Mouse (Mus musculus) olfactory bulb, adult 2 months (tissue): ENCODE data around the gene Kdm2b. TPM values are rescaled to one million over a fixed set of nuclear protein-coding genes. Genes with fewer than 3 reads are reported as not detected.

Source experiments
- H3K27ac ChIP-seq: fragments of 200-500 bp; 2 replicates; pipeline ENCODE4 v1.5.1; 2012; ENCODE audit warnings: low read depth, low read length; ENCODE audit not compliant: insufficient read depth
- H3K4me1 ChIP-seq: fragments of 200-500 bp; 2 replicates; pipeline ENCODE4 v1.6.1; 2012; ENCODE audit warnings: low read length; ENCODE audit not compliant: control insufficient read depth, insufficient read depth
- H3K4me3 ChIP-seq: fragments of 200-500 bp; 2 replicates; pipeline ENCODE4 v1.5.1; 2012; ENCODE audit warnings: mild to moderate bottlenecking, low read depth, low read length, moderate library complexity; ENCODE audit not compliant: insufficient read depth
- CTCF ChIP-seq: fragments of 200-500 bp; IDR thresholded peaks from 2 replicates; pipeline ENCODE4 v1.5.1; 2012; ENCODE audit warnings: low read depth, mild to moderate bottlenecking, low read length, moderate library complexity; ENCODE audit not compliant: insufficient read depth
- POLR2A ChIP-seq: fragments of 200-500 bp; IDR thresholded peaks from 2 replicates; pipeline ENCODE4 v1.6.1; 2012; ENCODE audit warnings: mild to moderate bottlenecking, low read depth, low read length, moderate library complexity; ENCODE audit not compliant: insufficient read depth
- WGBS: fragments of 180-500 bp; shearing (Covaris S2); methylation state at CpG from one replicate; pipeline ENCODE4 v1.1.7; 2018; 5-methylcytosine and 5-hydroxymethylcytosine counted together
- polyA plus RNA-seq: library from polyadenylated mRNA; stranded (reverse); fragments of >200 nt; gene quantifications from 2 replicates; pipeline ENCODE4 v1.2.4, GENCODE M21; 2012; ENCODE audit warnings: low replicate concordance; ENCODE audit not compliant: missing spikeins, insufficient read depth, insufficient read length

Kdm2b gene
- polyA plus RNA-seq, 1 experiment, result 114 TPM

DNA sequence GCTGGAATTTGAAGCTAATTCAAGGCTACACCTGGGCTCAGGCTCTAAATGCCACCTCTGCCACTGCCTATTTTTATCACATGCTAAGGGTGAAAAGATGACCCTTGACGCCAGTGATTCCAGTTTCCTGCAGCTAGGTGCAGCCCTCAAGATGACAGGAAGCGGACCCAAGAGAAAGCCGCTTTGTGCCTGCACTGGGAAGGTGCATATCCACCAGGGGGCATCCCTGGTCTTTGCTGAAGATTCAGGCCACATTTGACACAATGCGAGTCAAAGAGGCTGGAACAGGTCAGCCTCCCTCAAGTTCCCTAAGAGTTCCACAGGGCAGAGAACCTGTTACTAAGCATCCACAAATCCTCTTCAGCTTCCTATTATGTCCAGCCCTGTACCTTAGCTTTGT lies 21.3 kb downstream of the Kdm2b start:
- TF ChIP-seq CTCF, result peak; percentile 61
- TF ChIP-seq POLR2A, result no peak
- 41% methylated on average over 4 of the region's 4 CpGs for WGBS
- no peak overlapping the region for H3K27ac ChIP-seq
- no peaks in the 10 kb centered on the region for H3K4me1 ChIP-seq
- H3K4me3 ChIP-seq, result no peak overlapping the region

DNA sequence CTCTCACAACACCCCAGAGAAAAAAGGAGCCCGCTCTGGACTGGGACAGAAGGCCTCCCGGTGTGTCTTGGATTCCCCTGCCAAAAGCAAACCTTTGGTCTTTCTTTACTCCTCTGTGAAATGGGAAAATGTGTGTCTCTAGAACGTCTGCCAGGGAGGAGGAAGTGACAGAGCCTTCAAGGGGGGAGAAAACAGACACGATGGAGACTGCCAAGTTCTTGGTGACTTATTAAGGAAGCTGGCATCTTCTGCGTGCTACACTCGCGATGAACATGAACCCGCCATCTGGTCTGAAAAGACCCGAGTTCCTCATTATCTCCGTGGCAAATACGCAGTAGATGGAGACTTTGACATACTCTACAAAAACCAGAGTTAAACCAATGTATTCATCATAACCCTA lies 24.2 kb downstream of the Kdm2b start:
- H3K27ac ChIP-seq, result no peak overlapping the region
- TF ChIP-seq POLR2A (no peak), CTCF (no peak)
- WGBS, result 59% methylated on average over 11 of the region's 11 CpGs
- H3K4me3 ChIP-seq, result no peak overlapping the region
- no peaks in the 10 kb centered on the region for H3K4me1 ChIP-seq

DNA sequence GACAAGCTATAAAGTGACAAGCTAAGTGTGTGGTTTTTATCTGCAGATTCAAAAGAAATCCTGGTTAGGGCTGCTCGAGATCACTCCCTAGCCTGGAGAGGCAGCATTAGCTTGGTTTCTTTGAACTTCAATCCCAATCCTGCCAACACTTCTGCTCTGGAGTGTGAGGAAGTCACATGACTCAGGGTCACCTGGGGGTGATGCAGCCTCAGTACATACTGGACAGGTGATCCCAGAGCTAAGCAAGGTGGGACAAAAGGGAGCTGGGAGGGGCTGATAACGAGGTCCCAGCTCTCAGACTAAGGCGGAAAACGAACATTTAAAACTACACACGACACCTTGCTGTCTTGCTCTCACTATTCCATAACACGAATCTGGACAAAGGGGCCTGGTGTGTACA lies 24.8 kb downstream of the Kdm2b start:
- Histone ChIP-seq H3K4me1 (no peaks in the 10 kb centered on the region), H3K27ac (no peak overlapping the region), H3K4me3 (no peak overlapping the region)
- 73% methylated on average over 6 of the region's 6 CpGs for WGBS
- no peak for TF ChIP-seq CTCF
- TF ChIP-seq POLR2A, result no peak

DNA sequence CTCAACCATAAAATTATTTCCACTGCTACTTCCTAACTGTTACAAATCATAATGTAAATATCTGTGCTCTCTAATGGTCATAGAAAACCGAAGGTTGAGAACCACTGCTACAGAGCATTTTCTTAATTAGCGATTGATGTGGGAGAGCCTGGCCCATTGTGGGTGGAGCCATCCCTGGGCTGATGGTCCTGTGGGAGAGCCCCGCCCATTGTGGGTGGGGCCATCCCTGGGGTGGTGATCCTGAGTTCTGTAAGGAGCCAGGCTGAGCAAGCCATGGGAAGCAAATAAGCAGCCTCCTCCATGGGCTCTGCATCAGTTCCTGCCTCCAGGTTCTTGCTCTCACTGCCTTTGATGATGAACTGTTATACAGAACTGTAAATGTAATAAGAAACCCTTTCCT lies 27.7 kb downstream of the Kdm2b start:
- no peak overlapping the region for H3K27ac ChIP-seq
- WGBS, result 58% methylated on average over 3 of the region's 3 CpGs
- TF ChIP-seq POLR2A, result no peak
- no peak for TF ChIP-seq CTCF

DNA sequence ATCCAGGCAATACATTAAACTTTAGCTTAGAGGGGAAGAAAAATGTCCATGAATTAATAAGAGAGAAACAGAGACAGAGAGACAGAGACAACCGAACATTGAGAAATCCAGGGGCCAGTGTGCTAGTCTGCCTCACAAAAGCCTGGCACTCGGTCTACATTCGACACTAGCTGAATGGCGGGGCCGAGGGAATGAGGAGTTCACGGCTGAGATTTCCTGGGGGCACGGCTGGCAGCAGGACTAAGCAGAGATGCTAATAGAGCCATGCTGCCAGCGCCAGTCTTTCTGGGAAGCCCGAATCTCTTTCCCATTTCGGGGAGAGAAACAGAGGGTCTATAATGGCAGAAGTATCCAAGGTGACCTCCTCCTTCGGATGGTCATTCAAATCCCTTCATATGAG lies 30.2 kb downstream of the Kdm2b start:
- TF ChIP-seq CTCF, result no peak
- TF ChIP-seq POLR2A, result no peak
- 62% methylated on average over 11 of the region's 11 CpGs for WGBS
- no peaks in the 10 kb centered on the region for H3K4me1 ChIP-seq
- H3K27ac ChIP-seq, result no peak overlapping the region
- H3K4me3 ChIP-seq, result no peak overlapping the region

More for the DNA sequence above, 27.7 kb downstream of the Kdm2b start:
- Histone ChIP-seq H3K4me3 (no peak overlapping the region), H3K4me1 (no peaks in the 10 kb centered on the region)

DNA sequence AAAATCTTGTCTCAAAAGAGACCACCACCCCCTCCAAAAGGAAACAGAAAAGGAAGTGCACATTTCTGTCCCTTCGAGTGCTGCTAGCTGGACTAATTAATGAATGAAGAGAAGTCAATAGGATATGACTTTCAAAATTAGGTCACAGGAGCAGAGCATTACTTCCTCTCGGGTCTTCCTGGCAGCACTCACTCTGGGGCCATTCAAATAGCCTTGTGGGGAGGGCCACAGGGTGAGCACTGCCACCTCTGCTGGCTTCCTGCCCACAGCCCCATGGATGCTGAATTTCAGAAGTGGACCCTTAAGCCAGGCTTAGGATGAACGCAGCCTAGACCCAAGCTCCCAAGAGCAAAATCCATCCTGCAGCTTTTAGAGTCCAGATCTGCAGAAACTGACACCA lies 33.6 kb downstream of the Kdm2b start:
- WGBS, result 73% methylated on average over 3 of the region's 3 CpGs
- Histone ChIP-seq H3K4me1 (peaks cover 14% of the 10 kb centered on the region), H3K27ac (no peak overlapping the region), H3K4me3 (no peak overlapping the region)
- no peak for TF ChIP-seq POLR2A
- TF ChIP-seq CTCF, result no peak

DNA sequence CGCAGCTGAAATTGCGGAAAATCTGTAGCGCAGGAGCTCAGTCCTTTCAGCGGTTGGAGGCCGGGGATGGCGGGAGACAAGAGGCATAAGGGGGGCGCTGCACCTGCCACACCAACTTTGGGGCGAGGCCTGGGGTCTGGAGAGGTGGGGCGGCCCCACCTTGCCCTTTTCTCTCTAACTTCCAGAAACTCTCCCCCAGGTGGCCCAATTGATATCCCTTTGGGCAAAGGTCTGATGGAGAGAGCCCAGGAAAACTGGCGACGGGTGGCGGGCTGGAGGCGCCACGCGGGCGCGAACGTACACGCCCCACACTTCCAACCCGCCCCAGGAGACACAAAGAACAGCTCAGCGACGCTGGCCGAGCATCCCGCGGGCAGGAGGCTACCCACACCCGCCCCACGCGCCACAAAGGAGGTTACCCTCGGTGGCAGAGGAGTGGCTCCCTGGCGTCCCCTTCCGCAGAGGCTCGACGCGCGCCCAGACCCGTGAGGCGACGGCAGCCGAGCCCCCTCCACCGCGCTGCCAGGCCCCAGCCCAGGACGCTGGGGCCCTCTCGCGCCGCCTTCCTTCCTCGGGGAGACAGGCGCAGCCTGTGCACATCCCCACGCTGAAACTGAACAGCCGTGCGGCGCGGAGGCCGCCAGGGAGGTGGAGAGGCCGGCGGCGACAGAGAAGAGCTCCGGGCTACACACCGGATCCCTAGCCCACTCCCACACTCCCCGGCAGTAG lies 37.5 kb downstream of the Kdm2b start:
- TF ChIP-seq CTCF (no peak), POLR2A (no peak)
- Histone ChIP-seq H3K27ac (no peak overlapping the region), H3K4me1 (peaks cover 23% of the 10 kb centered on the region), H3K4me3 (peak overlapping the region; percentile 49)
- 2% methylated on average over 59 of the region's 59 CpGs for WGBS

DNA sequence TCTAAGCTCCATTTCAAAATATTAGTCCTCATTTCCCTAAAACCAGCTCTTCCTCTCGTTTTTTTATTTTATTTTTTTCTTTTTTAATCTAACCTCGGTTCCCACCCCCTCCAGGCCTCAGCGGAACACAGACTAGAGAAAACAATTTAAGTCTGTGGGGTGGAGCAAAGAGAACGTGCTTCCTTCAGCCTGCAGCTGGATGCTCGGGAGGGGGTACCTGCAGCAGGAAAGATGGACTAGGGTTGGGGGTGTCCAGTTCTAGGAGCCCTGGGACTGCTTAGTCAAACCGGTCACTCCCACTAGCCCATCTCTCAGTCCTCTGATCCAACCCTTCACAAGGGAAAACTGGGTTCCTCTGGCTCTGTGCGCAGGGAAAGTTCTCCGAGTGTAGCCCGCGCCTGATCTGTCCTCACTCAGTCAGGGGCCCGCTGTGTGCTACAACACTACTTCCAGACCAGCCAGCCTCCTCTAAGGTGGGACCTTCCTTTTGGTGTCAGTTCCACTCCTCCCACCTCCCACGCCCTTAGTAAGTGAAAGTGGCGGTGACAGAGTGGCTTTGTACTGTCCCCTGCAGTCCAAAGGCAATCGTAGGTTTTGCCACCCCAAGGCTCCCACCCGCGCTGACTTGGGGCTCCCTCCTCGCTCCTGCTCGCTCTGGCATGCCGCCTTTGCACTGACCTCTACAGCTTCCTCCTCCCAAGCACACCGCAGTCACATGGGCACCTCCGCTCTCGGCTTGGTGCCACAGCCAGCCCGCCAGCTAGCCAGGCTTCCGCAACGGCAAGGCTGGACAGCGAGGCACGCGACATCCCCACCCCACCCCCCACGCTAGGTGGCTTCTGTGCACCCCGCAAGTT lies 38.3 kb downstream of the Kdm2b start:
- Histone ChIP-seq H3K4me3 (peak overlapping the region; percentile 49), H3K4me1 (peaks cover 23% of the 10 kb centered on the region), H3K27ac (no peak overlapping the region)
- 1% methylated on average over 30 of the region's 30 CpGs for WGBS
- TF ChIP-seq CTCF, result no peak
- TF ChIP-seq POLR2A, result no peak

DNA sequence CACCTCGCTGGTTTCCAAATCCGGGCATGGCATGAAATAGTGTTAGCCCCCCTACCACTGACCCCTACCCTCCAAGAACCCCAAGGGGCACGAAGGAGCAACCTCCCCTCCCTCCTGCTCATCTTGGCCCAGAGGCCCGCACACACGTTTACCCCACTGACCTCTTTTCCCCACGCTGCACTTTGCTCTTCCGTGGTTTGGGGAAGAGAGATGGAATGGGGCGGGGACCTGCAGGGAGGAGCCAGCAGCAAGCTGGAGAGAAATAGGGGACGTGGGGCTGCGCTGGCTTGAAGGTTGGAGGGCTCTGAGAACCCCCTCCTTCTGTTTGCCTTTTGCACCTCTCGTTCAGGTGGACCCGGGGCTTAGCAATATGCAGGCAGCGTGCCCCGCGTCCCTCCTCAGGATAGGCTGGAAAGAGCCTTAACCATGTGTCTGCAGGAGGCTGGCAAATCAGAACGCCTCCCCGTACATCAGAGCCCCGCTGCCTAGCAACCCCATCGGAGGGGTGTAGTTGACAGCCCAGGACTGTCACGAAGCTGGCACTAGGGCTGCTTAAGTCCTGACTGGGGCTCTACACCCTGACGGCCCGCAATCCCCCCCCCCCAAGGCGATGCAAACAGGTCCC lies 39.2 kb downstream of the Kdm2b start:
- TF ChIP-seq POLR2A, result no peak
- no peak for TF ChIP-seq CTCF
- H3K4me1 ChIP-seq, result peaks cover 23% of the 10 kb centered on the region
- peak overlapping the region; percentile 41 for H3K4me3 ChIP-seq
- no peak overlapping the region for H3K27ac ChIP-seq
- 13% methylated on average over 23 of the region's 23 CpGs for WGBS
